Mouse (Mus musculus): Measurements from ENCODE around the gene Zfyve9. TPM values are rescaled to one million over a fixed set of nuclear protein-coding genes. Genes with fewer than 3 reads are reported as not detected.
A peak's percentile ranks its signal among the peaks of the same experiment; 100 is the strongest.

Gene Zfyve9
- total RNA-seq (2021): 10 to 100 TPM; 24.0 to 26.8 TPM

DNA sequence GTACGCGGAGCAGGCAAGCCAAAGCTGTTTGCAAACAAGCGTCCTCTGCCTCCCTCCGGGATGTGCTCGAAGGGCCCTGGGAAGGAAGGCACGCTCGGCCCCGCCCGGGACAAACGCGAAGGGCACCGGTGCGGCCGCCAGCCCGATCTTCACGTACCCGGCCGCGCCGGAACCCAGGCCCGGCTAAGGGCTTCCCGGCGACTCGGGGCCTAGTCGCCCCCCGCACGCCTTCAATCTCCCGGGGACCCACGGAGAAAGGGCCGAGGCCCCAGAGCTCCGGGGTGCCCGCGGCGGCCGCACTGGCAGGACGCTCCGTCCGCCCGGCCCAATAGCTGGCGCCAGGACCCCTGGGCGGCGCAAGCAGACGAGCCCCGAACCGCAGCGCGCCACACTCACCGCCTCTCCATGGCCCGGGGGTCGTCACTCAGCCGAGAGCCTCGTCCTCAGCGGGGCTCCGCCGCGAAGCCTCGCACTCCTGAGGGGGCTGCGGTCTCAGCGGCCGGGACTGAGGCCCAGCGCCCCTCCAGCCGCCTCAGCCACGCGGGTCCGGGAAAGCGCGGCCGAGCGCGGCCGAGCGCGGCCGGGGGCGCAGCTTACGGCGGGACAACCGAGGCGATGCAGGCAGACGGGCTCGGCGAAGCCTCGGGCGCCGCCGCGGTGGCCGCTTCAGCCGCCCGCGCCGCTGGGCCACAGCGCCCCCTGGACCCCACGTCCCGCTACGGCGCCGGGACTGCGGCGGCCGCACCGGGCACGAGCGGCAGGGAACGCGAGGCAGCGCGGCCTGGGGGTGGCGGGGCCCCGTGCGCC lies at the start of gene Zfyve9:
Gene Zfyve9, minus strand, starts transcription at position 742 of the 807 bp plus-strand sequence.
- DNase-seq: peak; percentile 87 to 90

DNA sequence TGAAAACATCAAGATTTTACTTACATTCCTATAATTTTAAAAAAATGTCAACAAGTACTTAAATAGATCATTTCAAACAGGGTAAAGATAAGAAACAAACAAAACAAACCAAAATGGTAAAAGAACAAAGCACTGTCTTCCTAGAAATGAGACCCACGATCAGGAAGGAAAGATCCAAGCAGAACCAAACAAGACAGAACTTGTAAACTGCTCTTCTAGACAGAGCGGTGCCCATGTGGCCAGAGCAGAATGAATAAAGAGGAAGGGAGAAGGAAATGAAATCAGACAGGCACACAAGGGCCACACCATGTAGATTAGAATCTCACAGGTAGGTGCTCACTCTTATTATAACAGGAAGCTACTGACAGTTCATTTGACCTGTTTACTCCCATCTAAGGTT lies 46.0 kb upstream of the Zfyve9 start:
- no peak for DNase-seq
- intact Hi-C loops (cut with DNase I): no loop called here

More for the DNA sequence above, at the start of gene Zfyve9:
- intact Hi-C loops (cut with DNase I): loop anchor here (5.0 kb wide), 1 partner anchor 83 kb away; no protein-coding TSS in a partner anchor

DNA sequence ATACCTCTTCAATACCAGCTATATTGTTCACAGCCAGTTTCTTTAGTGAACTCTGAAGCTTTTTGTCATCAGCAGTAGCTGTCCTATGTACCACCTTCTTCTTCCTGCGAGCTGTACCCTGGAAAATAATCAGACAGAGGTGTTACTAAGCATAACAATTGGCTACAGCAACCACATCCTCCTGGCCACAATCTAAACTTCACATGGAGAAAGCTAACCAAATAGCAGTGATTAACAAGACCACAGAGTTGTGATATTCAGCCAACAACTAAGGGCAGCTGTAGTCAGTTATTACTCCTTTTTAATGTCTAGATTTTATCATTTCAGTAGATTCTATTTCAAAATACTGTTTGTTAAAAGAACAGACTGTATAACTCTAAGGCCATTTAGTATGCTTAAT lies 45.5 kb upstream of the Zfyve9 start:
- no peak for DNase-seq
- intact Hi-C loops (cut with DNase I): no loop called here

DNA sequence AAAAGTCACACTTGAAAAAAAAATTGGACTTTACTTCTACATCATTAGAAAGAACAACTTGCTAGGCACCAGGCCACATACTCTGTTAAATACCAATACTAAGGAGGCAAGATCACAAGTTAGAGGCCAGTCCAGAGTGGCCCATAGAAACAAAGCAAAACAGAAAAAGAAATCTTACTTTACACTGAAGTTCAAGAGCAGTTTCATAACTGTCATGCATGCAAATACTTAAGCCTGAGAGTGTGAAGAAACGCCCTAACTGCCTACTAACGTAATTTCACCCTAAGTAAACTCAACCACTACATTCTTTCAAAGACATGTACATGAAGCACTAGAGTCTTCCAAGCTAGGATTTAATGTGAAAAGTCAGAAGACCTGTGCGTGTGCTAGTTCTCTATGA lies 45.1 kb upstream of the Zfyve9 start:
- intact Hi-C loops (cut with DNase I): no loop called here
- DNase-seq: no peak

DNA sequence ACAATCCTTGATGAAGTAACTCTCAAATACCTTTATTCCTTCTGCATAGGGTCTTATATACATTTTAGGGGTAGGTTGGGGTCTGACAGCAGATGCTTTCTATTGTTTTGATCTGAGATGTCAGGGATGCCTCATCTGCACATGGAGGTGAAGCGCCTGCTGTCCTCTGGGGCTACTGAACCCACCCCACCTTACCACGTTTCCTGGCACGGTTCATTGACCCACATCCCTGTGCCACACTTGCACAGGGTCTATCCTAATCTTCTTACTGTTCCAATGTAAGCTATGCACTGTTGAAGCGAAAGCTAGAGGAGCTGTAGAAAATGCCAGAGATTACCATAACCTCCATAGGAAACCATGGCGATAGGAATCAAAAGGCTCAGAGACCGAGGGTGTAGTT lies 31.0 kb upstream of the Zfyve9 start:
- DNase-seq: no peak
- intact Hi-C loops (cut with DNase I): no loop called here

DNA sequence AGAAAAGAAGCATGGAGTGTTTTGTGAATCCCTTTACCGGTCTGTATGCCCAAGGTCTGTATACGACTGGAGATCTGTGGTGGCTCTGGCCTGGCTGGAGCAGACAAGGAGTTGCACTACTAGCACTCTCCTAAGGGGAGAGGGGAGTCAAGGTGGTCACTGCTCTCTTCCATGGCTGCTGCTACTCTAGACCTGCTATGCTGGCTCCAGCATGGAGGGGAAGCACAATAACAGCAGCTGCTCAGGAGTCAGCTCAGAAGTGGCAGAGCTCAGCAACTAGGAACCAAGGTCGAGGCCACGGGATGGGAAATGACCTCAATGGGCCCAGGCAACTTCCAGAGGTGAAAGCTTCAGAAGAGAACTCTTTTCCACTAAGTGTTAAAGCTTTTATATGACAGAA lies 30.5 kb upstream of the Zfyve9 start:
- intact Hi-C loops (cut with DNase I): no loop called here
- DNase-seq: no peak

DNA sequence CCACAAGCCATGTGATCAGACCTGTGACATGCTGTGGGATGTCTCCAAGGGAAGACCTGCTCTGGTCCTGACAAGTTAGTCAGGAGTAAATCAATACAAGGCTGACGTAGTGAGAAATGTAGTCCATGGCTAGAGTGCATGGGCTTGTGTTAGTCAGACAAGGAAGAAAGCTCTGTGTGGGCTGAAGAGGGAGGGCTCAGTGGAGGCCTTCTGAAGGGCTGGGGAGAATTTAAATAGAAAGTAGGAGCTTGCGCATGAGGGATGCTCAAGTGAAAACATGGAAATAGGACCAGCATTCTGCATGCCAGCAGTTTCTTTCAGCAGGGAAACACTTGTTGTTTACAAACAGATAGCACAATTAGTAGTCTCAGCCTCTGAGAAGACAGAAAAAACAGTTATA lies 22.9 kb upstream of the Zfyve9 start:
- intact Hi-C loops (cut with DNase I): loop anchor here (5.0 kb wide), 1 partner anchor 64 kb away; no protein-coding TSS in a partner anchor
- no peak for DNase-seq

DNA sequence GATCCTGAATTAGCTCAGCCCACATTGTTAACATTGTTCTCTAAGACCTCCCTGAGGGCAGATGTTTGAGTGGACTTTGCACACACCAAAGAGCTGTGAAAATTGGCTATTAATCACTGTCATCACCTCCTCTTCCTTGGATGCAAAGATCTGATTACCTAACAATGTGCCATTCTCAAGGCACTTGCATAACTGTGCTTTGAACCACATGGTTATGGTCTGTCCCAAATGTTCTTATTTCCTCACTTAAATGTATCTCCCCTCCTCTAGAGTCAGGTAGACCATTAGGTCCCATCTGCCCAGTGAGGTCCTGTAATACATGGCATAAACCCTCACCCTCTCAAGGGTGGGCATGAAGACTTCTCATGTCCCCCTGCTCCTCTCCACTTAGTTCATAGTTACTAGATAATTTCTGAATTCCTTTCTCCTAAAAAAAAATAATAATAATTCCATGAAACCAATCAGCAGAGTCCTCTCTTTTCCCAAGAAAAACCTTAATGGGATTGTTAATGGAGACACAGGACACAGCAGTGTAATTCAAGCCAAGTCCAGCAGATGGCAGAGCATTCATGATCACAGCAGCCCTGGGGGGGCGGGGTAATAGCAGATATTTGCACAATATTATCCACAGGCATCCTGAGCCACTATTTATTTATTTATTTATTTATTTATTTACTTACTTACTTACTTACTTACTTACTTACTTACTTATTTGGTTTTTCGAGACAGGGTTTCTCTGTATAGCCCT lies 17.7 kb upstream of the Zfyve9 start:
- DNase-seq: peak; percentile 71 to 87
- intact Hi-C loops (cut with DNase I): loop anchor here (2.0 kb wide), 1 partner anchor 181 kb away; no protein-coding TSS in a partner anchor

DNA sequence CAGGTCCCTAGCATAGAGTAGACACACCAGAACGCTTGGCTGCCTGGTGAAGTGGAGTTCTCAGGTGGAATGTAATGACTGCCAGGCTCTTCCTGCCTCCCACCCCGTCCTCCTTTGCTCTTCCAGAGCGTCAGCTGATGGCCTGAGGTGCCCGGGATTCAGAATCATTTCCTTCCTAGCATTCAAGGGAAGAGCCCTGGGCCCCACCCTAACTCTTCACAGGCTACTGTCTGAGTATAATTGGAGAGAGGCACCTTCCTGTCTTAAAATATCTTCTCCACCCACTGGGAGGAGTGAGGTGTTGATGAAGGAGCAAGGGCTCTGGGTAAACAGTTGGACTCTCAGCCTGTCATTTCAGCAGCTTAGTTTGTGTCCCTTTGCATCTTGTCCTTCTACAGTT lies 16.1 kb upstream of the Zfyve9 start:
- DNase-seq: peak in 1 of 2 experiments; percentile 9
- intact Hi-C loops (cut with DNase I): no loop called here

DNA sequence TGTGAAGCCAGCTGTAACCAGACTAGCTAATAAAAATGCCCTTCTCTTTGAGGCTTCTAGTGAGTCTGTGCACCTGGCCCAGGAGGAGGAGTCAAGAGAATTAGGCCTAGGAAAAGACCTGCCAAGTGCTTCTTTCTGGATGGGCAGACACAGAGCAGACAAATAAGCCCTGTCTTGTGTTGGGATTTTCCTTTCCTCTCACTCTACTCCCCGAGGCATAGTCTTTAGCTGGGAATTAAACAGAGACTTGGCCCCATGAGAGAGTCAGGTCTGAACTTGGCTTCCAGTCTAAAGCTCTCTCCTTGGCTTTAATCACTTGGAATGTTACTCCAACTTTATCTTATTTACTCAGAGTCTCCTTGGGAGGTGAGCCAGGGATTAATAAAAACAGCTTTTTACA lies 13.3 kb upstream of the Zfyve9 start:
- intact Hi-C loops (cut with DNase I): no loop called here

DNA sequence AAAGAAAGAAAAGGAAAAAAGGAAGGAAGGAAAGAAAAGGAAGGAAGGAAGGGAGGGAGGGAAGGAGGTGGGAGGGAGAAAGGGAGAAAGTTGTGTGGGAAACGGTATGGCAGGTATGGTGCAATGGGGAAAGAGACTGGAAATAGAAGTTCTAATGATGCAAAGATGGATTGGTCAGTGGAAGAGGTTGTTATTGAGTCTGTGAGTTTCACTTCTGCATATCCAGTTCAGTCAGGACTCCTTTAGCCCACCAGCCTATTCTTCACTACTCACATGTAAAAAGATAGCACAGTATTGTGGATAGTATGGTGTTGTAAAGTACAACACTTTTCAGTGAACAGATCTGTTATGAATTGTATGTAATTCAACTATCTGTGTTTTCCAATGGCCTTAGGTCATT lies 9.9 kb upstream of the Zfyve9 start:
- intact Hi-C loops (cut with DNase I): no loop called here
- no peak for DNase-seq

More for the DNA sequence above, 13.3 kb upstream of the Zfyve9 start:
- DNase-seq: no peak

DNA sequence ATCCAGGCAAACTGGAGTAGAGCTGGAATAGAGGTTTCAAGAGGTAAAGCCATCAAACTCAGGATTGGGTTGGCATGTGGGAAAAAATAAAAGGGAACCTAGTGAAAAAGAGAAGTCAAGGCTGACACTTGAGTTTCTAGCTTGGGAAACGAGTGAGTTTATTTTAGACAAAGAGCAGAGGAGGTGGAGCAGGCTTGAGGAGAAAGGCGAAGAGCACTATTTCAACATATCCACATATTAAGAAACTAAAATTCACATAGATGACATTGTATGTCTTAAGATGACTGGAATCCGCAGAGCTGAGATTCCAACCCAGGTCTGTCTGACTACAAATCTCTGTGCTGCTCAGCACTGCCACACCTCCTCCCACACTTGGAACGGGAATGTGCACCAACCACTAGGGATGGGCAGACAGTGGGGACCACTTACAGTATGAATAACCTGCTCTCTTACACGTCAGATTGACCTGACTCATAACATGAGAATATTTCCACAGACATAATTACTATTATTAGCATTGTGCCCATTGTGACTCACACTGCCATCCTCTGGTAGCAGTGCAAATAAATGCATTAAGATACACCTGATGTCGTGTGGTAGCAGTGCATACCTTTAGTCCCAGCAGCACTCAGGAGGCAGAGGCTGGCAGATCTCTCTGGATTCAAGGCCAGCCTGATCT lies 8.8 kb upstream of the Zfyve9 start:
- intact Hi-C loops (cut with DNase I): no loop called here
- DNase-seq: no peak

DNA sequence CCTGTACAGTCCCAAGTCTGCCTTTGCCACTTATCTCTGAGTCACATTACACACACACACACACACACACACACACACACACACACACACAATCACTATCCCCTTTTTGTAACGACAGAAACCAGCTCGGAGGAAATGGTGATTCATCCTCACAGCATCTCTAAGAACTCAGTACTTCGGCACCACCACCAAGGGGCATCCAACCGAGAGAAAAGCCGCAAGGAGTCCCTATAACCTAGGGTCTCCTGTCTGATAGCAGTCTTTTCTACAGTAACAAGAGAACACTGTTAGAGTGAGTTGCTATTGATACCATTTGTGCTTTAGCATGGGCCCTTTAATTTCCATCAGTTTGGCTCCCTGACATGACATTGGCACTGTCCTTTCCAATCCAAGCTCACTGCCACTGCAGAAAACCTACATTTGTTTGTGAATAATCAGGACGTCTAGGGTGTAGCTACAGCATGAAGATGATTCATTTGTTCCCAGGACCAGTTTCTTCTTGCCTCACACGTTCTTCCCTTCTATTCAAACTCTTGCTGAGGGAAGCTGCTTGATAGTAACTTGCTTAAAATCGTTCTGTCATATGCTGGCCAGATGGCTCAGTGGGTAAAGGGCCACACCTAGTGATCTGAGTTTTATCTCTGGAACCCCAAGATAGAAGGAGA lies 2.0 kb upstream of the Zfyve9 start:
- intact Hi-C loops (cut with DNase I): loop anchor here (5.0 kb wide), 1 partner anchor 85 kb away; no protein-coding TSS in a partner anchor
- DNase-seq: peak in 1 of 2 experiments; percentile 13

DNA sequence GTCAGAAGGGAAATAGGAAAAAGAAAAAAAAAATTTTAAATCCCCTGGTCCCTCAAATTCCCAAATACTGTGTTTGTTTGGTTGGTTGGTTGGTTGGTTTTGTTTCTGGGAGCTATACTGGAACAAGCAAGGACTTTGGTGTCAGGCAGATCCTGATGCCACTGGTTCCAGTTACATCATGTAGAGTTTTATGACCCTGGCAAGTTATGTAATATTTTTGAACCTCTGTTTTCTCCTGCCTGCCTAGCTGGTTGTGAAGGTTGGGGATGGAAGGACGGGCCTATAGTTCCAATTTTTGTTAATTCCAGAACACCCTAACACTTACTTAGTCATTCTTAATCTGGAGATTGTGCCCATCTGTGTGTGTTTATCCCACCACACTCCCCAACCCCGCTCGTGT lies 998 bp upstream of the Zfyve9 start:
- intact Hi-C loops (cut with DNase I): loop anchor here (5.0 kb wide), 1 partner anchor 84 kb away; no protein-coding TSS in a partner anchor
- peak in 1 of 2 experiments; percentile 4 for DNase-seq

DNA sequence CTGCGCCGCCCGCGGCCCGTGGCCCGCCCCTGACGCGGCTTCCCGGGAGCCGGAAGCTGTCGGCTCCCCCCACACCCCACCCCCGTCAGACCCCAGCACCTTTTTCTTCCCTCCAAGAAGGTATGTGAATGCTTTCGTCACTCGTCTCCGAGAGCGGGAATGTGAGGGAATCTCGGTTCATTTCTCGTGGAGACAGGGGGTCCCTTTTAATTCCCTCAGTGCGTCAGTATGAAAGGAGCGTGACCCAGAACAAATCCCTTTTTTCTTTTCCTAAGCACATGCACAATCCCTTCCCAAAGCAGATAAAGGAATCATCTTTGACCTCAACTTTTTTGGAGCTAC lies 237 bp upstream of the Zfyve9 start:
- DNase-seq: no peak
- intact Hi-C loops (cut with DNase I): loop anchor here (5.0 kb wide), 1 partner anchor 84 kb away; no protein-coding TSS in a partner anchor

DNA sequence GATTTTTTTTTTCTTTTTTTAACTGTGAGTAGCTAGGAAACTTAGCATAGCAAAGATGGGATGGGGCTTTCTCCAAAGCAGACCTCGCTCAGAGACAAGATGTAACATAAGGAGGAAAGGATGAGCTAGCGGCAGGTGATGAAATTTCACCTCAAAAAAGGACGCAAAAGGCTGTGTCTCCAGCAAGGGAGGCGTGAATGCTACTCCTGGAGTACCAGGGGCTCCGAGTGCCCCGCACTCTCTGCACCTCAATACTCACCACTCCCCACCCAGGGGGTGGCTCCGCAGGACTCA lies 888 bp downstream of the Zfyve9 start:
- no peak for DNase-seq
- intact Hi-C loops (cut with DNase I): loop anchor here (5.0 kb wide), 1 partner anchor 82 kb away; no protein-coding TSS in a partner anchor

DNA sequence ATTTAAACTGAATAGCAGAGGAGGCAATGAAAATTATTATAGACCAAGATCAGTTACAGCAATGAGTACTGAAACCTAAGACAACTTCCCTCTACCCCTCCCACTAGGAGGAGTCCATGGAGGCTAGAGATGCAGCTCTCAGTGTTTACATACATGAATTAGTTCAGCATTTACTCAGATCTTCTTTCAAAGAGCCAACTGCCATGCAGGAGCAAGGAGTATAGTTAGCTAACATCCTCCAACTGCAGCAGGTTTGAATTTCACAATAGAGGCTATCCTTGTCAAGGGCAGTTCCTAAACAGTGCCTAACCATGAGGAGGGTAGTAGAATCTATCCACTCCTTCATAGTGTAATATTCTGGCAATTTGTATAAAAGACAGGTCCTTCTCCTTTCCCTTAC lies 12.1 kb downstream of the Zfyve9 start:
- intact Hi-C loops (cut with DNase I): no loop called here
- DNase-seq: no peak

DNA sequence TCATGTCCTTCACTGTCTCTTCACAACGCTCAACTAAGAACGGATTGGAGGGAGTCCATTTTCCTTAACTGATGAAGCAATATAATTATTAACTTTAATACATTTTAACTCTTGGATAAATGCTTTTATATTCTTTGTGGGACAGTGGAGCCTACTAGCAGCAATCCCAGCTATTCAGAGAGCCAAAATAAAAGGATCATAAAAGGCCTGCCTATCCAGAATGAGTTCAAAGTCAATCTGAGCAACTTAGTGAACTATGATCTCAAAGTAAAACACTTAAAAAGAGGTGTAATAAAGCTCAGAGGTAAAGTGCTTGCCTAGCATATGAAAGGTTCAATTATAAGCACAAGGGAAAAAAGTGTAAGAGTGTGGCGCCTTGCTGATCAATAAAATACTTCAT lies 21.0 kb downstream of the Zfyve9 start:
- intact Hi-C loops (cut with DNase I): no loop called here
- no peak for DNase-seq

DNA sequence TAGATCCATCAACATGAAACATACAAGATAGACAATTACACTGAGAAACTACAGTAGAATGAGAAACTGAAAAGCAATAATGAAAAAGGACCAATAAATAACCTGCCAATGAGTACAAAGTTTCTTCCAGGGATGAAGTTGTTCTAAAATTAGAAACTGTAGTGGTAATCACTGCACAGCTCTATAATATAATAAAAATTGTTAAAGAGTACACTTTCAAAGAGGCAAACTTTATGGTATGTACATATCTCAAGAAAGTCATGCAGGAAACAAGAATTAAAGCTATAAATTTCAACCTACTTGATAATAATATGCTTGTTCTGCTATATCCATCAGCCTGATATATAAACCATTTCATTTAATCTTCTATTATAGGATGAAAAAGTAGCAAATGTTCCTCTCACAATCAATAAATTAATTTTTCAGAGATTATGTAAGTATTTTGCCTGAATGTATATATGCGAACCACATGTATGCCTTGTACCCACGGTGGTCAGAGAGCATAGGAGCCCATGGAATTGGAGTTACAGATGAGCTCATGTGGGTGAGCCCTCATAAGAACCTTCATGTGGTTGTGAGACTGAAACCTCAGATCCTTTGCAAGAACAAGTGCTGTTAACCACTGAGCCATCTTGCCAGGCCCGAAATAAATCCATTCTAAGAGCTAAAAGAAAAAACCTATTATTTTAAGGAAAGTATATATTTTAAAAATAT lies 34.3 kb downstream of the Zfyve9 start:
- intact Hi-C loops (cut with DNase I): no loop called here

DNA sequence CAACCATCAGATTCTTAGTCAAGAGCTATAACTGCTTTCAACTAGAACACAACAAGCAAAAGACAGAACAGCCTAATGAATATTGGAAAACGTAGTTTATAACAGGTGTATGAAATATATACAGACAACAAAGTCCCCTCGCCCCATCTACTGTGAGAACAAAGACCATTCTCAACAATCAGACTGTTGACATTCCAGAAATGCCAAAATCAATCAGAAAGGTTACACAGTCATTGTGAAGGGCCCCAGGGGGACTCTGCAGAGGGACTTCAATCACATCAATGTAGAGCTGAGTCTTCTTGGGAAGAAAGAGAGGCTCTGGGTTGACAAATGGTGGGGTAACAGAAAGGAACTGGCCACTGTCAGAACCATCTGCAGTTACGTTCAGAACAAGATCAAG lies 49.0 kb downstream of the Zfyve9 start:
- DNase-seq: no peak
- intact Hi-C loops (cut with DNase I): no loop called here

More for the DNA sequence above, 34.3 kb downstream of the Zfyve9 start:
- DNase-seq: no peak
